Mouse (Mus musculus): ENCODE measurements at regions not wholly inside any gene's neighbourhood (a gene's known extent, or its start where the extent isn't known, plus 50 kb on each side); places are given as distances from the start of the nearest gene placed in this dataset.

DNA sequence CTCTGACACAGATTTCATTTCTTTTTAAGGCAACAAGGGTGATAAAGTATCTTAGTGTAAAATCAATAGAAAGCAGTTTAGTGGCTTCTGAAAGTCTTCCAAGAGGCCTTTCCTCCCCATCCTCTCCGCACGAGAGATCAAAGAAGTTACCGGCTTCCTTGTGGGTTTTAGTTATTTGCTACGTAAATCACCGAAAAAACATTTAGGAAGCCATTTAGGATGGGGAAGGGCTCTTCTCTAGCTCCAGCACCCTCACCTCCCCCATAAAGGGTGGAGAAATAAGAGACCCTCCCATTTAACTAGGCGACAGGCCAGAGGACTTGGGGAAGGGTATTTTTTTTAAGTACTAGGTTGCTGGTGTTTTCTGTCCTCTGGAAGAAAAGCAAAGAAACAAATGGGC is 287.9 kb upstream of the Kazn start:
- DNase-seq = no peak

DNA sequence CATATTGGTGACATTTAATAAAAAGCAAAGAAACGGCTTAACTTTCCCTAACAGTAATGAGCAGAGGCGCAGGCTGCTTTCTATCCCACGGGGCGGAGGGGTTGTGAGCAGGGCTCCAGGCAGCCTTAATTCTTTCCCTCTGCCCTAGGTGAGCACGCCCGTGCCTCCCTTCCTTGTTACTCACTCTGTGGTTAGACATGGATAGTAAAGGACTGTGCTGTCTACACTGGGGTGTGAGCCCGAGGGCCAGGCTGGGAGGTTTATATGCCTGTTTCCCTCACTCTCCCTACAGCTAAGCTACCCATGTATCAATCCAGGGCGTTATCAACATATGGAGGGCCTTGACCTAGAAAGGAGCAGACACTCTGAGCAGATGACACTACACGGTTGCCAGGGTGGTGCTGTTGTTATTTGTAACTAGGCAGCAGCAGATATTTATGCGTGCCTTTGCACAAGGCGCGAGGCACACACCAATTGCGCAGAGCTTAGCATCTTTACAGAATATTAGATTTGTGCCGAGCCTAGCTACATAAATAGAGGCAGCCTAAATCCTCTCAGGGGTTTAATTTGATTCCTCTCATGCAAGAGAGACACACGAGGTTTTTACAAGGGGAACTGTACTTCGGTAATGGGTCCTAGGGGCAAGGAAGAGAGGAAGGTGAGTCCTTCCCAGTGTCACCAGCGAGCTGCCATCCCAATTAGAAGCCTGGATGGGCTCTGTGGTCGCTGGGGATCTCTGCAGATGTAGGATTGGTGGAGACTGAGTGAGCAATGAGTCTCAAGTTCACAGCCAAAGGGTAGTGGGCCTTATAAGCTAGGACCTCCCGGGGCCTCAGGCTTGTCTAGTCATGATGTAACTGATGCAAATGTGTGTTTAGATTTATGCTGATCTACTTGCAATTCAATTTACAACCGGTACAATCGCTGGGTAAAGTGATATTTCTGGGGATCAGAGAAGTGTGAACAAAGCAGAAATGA is 278.6 kb upstream of the Kazn start:
- DNase-seq = no peak

DNA sequence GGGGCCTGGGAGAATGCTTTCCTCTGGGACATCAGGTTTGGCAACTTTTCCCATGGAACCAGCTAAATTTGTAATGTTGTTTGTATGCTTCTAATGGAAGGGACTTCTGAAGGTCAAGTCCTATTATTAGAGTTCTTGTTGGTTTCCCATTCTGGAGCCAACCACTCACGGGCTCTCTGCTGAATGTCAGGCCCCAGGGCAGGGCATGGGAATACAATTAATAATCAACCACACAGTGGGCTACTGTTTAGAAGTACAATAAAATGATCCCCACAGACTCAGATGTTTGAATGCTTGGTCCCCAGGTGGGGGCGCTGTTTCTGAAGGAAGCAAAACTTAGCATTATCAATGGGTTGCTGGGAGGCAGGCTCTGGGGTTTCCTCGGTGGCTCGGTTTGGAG is 275.6 kb upstream of the Kazn start:
- DNase-seq = no peak

- DNase-seq = no peak
Observed at GRCm38 (mm10) chr4:142509386-142509785, 270.2 kb upstream of the Kazn start.

GRCm38 (mm10) chr4:142506383-142507211 is 267.4 kb upstream of the Kazn start:
- DNase-seq = no peak

GRCm38 (mm10) chr4:142503761-142504160 is 264.6 kb upstream of the Kazn start:
- DNase-seq = no peak

DNA sequence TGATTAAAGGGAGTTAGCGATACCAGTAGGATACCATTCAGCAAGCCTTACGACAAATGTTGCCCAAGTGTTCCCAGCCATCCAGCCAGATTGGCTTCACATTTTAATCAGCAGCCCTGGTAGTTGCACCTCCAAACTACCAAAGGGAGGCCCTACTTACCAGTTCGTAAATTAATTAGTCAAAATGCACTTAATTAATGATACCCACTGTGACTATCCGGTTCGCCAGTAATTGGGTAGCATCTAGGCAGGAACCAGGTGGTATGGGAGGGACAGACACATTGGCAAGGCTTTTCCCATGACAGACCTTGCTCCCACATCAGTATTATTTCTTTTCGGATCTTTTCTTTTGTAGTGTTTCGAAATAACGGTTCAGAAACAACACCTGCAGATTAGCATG is 262.0 kb upstream of the Kazn start:
- DNase-seq = no peak

DNA sequence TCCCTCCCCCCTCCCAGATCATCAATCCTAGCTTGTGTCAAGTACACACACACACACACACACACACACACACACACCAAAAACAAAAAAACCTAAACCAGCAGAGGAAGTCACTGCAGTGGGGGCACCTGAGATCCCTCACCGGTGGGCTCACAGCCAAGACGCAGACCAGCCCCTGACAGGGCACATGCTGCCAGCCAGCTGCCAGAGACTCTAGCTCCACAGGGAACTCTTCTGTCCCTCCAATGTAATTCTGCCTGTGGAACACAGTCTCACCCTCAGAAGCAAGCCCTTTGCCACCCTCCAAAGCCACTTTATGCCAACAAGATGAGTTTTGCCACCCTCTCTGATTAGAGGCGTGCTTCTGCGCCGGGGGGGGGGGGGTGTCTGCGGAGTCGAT is 261.3 kb upstream of the Kazn start:
- no peak for DNase-seq

- no peak for DNase-seq
Observed at GRCm38 (mm10) chr4:142496605-142497004, 257.4 kb upstream of the Kazn start.

DNA sequence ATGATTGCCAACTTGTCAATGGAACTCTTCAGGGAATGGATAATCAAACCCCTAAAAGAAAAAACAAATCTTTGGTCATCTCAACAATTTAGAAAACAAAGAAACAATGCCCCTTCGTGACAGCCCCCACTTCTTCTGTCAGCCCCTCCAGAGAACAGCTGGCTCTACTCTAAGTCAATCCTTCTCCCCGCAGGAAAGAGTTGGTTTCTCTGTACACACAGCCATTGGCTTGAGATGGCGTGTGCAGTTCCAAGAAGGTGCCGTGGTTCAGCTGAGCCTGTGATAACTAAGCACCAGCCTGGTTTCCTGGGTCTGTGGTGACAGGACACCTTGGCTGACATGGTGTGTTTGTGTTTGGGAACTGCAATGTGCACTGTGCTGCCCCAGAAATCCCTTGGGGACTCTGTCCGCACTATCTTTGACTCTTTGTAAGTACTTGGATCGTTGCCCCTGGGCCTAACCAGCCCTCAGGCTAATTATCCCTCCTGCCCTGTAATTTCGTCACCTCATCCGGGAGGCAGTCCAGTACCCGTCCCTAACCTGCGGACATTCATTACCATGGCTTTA is 253.8 kb upstream of the Kazn start:
- no peak for DNase-seq

DNA sequence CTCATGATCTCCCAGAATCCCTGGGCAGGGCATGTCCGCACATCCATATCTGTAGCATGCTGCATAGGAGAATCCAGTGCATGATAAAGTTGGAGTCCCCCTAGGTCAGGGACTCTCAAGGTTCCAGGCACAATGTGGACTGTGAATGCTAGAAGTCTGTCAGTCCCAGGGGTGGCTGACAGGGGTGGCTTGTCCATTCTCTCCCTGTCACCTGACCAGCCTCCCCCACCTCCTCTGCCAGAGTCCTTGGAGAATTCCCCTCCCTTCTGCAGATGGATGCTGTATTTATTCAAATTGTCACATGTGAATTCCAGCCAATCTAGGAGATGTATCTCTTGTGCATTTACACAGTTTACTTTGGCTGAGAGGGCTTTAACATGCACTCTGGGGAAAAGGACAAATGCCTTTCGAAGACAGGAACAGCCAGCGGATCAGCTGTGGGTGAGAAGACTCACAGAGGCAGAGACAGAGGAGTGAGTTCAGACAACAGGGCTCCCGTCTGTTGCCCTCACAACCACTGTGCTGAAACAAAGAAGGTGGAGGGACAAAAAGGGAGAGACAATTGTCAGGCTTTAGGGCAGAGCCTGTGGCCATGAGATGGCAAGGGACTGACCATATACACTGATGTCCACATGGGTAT is 246.7 kb upstream of the Kazn start:
- DNase-seq = no peak

DNA sequence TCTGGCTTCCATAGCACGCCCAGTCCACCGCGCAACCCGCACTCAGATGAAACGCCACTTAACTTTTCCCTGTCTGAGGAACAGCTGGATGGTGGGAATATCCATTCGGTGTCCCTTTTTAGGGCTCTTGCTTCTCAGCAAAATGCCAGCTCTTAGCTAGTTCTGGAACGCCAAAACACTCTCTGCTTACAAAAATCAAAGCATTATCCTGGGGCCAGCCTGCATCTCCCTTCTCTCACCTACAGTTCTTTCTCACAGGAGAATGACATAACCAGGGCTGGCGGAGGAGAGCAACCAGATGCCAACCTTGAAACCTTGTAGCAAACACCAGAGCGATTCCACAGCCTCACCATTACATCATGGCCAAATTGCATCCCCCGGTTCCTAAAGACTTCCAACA is 236.4 kb upstream of the Kazn start:
- DNase-seq = no peak

GRCm38 (mm10) chr4:142474626-142475025 is 235.4 kb upstream of the Kazn start:
- DNase-seq = no peak

- no peak for DNase-seq
Observed at GRCm38 (mm10) chr4:142474018-142474417, 234.8 kb upstream of the Kazn start.

GRCm38 (mm10) chr4:142473284-142473683 is 234.1 kb upstream of the Kazn start:
- DNase-seq = no peak

- DNase-seq = no peak
Observed at GRCm38 (mm10) chr4:142472332-142472731, 233.1 kb upstream of the Kazn start.

- DNase-seq = no peak
Observed at GRCm38 (mm10) chr4:142470784-142471183, 231.6 kb upstream of the Kazn start.

DNA sequence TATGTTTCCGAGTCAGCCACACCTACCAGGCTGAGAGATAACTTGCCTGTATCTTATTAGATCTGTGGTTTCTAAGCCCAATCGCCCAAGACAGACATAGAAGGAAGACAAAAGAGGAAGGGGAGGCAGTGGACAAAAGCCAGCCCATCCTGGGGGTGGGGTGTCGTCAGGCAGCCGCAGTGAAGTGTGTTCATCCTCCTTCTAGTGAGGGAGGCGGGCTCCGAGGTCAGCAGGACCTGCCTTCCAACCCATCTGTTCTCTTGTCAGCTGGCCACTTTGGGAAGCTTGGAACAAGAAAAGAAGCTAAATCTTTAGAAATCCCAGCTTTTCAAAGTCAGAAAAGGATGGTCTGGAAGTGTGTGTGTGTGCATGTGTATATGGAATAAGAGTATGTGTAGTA is 228.7 kb upstream of the Kazn start:
- no peak for DNase-seq

DNA sequence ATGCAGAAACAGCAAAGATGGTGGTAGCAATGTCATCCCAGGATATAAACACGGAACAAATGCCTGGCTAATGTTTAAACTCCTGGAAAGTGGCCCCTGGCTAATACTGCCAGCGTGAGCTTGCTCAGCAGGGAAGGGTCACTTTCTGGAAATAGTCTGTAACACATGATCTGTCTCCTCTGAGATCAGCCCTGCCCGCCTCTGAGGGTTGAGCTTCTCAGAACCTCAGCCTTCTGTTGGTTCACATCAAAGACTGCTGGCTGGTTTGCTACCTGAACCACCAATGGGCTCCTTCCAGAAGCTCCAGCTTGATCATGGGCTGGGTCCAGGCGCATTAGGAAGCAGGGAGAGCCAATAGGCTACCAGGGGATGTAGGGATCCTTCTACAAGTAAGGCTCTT is 226.0 kb upstream of the Kazn start:
- DNase-seq = no peak

GRCm38 (mm10) chr4:142464066-142464465 is 224.9 kb upstream of the Kazn start:
- no peak for DNase-seq

- DNase-seq = no peak
Observed at GRCm38 (mm10) chr4:142460468-142461086, 221.4 kb upstream of the Kazn start.

GRCm38 (mm10) chr4:142452614-142453013 is 213.4 kb upstream of the Kazn start:
- no peak for DNase-seq

DNA sequence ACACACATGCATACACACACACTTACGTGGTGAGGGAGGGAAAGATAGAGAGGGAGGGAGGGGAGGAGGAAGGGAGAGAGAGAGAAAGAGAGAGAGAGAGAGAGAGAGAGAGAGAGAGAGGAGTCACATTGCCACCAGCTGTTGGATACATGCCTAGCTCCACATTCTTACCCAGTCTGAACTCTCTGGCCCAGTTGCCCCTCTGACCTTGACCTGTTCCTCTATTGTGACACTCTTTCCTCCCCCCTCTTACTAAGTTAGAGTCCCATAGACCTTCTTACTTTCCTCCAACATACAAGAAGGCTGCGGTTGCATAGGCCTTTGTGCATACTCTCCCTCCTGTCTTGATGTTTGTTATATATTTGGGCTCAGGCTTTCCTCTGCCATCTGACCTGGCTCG is 211.7 kb upstream of the Kazn start:
- no peak for DNase-seq

Data from thymus, postnatal 36 days (tissue).